Mouse (Mus musculus): ENCODE data around the gene Tmem230.
"Not testable (repeated sequence)": the region's sequence is repeated elsewhere in the genome, so short reads cannot be mapped to it uniquely, and the experiment has no call there.

Tmem230 gene

DNA sequence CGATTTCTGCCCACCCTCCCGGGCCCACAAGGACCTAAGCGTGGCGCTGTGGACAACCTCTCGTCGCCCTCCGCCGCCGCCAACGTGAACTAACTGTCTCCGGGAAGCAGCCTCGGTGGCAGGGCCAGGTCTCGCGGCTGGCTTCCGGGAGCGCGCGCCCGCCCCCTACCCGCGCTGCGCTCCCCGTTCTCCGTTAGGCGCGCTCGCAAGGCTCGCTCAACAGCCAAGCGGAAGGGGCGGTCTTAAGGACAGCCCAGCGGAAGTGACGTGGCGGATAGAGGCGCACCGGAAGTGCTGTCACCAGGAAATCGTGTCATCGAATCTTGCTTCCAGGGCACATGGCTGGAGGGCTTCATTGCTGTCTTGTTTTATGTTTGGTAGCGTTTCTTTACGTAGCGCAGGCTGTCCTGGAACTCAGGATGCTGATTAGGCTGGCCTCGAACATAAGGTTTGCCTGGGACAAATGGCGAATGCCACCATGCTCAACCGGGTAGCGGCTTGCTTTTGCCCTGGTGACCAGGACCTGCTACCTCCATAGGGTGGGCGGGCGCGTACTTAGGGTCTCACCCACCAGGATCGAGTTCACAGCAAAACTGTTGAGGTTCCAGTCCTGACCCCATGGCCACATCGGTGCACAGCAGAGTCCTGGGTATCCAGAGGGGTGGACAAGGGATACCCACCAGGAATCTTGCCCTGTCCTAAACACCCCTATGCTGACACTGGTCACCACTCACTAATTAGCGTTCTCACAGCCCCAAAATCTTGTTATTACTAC is at the start of gene Tmem230:
Gene Tmem230, minus strand, starts transcription at position 269 of the 775 bp plus-strand sequence.
- peak; percentile 96 for DNase-seq (ENCODE audit: low spot score)

GRCm38 (mm10) chr2:132293694-132294450 is 46.3 kb upstream of the Tmem230 start:
- DNase-seq (ENCODE audit: low spot score) = no peak

DNA sequence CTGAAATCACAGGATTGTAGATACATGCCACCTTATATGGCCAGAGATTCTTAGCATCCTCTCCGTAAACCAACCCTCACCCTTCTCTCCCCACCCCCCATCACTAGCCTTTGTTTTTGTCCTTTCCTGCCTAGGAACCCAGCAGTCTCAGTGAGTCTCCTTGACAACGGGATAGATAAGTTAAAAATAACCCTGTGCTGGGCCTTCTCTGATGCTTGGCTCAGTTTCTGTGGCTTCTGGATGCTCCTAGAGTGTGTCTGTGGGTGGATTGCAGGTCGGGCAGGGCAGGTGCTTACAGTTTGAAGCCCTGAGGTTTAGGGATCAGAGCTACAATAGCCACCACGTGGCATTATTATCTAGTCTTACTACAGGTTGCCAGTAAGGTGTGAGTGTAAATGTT is 44.5 kb upstream of the Tmem230 start:
- peak; percentile 52 for DNase-seq (ENCODE audit: low spot score)

- no peak for DNase-seq (ENCODE audit: low spot score)
Measured at GRCm38 (mm10) chr2:132291265-132291664, 43.7 kb upstream of the Tmem230 start.

DNA sequence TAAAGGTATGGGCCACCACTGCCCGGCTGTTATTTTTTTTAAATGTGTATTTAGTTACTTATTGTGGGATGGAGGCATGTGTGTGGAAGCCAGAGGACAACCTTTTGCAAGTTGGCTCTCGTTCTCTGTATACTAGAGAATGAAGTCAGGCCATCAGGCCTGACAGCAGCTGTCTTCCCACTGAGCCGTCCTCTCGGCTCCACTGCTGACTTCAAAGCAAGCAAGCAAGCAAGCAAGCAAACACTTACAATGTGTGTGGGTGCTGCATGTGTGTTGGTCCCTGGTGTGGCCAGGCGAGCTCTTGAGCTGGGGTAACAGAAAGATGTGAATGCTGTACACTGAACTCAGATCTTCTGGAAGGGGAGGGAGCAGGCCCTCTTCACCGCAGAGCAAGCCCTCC is 43.2 kb upstream of the Tmem230 start:
- no peak for DNase-seq (ENCODE audit: low spot score)

DNA sequence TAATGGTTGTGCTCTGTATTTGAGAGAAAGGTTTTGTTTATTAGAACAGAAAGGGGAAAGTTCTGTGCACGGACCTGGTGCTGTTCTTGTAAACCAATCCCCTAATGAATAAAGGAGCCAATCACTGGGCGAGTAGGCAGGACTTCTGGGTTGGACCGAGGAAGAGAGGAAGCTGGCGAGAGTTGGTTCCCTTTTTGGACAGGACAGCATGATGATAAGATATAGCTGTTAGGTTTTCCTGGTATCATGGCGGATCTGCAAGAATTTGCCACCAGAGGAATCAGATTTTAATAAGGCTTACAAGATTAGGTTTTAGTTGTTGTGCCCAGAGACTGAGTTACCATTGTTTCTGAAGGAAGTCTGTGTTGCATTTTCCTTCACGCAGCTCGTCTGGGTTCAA is 41.6 kb upstream of the Tmem230 start:
- not testable (repeated sequence) for DNase-seq (ENCODE audit: low spot score)

- DNase-seq (ENCODE audit: low spot score) = no peak
Measured at GRCm38 (mm10) chr2:132286376-132287076, 38.9 kb upstream of the Tmem230 start.

DNA sequence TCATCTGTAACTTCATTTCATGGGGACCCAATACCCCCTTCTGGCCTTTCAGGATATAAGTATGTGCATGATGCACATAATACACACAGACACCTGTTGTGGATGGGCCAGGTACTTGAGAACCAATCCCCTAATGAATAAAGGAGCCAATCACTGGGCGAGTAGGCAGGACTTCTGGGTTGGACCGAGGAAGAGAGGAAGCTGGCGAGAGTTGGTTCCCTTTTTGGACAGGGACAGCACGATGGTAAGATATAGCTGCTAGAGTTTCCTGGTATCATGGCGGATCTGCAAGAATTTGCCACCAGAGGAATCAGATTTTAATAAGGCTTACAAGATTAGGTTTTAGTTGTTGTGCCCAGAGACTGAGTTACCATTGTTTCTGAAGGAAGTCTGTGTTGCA is 38.1 kb upstream of the Tmem230 start:
- DNase-seq (ENCODE audit: low spot score) = not testable (repeated sequence)

DNA sequence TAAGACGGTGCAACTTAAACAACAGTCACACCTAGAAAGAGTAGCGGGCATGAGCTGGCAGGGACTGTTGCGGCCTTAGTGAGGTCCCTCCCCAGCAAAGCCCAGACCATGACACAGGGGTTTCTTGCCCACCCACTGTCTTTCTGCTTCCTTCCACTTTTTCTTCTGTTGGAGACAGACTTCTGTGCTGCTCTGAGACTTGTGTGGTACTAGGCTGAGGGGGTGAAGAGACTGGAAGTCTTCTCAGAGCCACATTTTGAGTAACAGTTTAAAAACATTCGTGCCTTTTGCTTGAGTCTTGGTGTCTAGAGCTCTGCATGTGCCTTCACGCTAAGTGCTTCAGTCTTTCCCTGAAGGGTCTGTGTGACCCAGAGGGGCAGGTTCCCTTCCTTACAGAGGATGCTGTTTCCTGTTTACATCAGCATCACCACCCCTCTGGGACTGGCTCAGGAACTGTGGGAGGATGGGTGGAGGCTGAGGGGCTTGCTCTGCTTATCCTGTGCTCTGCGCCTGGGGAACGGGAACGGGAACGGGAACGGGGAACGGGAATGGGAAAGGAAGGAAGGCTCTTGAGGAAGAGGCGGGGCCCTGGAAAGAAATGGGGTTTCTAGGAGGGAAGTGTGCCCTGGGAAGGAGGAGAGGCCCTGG is 37.0 kb upstream of the Tmem230 start:
- DNase-seq (ENCODE audit: low spot score) = no peak

DNA sequence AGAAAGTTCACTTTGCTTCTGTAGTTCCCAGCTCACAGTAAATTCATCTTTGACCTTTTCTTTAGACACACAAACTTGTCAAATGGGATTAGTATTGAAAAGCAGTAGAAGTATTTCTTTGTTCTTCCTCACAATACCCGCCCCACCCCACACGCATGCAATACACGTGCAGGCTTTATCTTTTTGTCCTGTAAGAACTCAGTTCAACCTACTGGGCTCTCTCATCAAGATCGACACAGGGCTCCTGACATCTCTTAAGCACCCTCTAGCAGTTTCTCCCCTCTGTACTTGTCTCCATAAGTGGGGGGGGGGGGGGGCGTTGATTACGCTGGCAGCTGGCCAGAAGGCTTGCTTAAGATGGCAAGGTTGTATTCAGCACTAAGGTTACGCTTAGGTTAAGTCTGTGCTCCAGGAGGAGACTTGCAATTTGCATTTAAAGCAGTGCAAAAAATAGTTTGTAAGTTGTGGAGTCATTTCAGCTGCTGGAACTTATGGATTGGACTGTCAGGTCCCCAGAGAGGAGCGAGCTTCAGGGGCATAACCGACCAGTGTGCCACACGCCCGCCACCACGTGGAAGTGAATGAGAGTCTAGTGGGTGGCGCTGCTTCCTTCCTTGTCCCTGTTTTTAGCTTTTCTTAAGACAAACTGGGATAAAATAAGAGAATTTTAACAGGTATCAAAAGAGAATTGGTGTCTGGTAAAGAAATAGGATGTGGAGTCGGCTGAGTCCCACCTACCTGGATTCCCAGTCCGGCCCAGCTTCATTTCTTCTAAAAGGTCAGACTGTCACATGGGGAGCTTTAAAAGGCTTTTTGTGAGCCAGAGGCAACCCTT is 35.8 kb upstream of the Tmem230 start:
- no peak for DNase-seq (ENCODE audit: low spot score)

DNA sequence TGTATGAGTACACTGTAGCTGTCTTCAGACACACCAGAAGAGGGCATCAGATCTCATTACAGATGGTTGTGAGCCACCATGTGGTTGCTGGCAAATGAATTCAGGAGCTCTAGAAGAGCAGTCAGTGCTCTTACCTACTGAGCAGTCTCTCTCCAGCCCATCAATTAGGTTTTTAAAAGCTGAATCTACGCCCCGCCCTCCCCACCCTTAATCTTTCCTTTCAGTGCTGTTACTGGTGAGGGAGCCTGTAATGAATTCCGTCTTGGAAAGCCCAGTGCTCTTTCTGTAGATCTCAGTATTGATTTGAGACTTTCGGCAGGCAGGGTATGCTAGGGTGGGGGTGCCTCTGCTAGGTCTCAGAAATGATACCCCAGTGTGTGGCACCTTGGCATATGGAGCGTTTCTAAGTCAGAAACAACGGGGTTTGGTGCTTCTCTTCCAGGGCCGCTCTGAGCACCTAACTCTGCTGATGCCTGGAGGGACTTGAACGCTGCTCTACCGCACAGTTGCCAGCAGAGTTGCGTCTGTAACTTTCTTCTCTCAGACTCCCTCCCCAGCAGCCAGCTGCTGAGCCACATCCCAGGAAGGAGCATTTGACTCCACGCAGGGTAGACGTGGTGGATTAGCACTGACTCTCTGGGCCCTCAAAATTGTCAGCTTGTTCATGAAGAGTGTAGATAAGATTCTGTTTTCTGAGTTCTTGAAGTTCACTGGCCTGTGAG is 35.0 kb upstream of the Tmem230 start:
- no peak for DNase-seq (ENCODE audit: low spot score)

DNA sequence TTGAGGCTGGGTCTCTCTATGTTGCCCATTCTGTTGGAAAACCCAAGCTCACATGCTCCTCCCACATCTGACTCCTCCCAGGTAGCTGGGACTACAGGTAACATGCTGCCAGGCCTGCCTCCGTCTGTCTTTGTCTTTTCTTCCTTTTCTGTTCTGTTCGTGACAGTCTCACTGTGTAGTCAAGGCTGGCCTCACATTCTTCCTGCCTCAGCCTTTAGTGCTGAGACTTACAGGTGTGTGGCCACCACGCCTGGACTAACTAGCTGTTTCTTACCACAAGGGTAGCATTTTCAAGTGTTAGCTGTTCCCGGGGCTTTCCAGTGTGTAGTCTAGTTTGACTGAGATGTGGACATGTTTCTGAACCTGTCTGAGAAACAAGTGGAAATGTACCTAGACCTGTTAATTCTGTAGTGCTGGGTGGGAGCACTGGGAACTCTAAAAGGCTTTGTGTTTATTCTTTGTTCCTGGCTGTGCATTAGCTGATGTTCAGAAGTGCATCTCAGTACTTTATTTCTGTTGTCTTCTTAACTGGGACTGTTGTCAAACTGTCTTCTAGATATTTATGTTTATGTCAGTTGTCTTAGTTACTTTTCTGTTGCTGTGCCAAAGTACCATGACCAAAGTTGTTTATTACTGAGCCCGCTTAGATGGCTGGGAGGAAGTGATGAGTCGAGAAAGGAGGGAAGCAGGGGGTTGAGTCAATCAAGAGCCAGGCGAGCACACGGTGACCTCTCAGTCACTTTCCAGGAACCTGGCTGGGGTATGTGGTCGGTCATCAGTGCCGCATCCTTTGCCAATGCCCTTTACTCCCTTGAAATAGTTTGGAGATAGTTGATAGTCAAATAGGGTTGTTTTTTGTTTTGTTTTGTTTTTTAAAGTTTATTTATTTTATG is 34.2 kb upstream of the Tmem230 start:
- no peak for DNase-seq (ENCODE audit: low spot score)

- no peak for DNase-seq (ENCODE audit: low spot score)
Measured at GRCm38 (mm10) chr2:132280518-132281120, 33.0 kb upstream of the Tmem230 start.

GRCm38 (mm10) chr2:132279978-132280377 is 32.4 kb upstream of the Tmem230 start:
- DNase-seq (ENCODE audit: low spot score) = no peak

DNA sequence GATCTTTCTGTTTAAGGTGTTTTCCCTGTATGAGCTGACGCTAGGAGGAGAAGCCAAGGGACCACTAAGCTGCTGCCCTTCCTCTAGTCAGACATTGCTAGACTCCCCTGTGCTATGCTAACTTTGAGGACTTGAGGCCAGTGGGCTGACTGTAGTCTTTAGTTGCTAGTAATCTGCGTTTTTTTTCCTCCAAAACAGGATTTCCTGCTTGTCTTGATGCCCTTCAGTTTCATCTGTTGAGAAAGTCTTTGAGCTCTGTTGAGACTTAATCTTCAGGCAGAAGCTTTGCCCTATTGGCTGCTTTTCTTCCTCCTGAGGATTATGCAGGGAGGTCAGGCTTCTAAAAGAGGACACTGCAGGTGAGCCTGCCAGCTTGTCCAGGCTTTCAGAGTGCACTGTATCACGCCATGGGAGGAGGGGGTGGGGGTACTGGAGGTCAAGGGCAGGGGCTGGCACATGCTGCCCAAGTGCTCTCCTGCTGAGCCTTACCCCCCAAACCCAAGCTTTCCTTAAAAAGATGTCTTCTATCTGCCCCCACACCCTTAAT is 31.8 kb upstream of the Tmem230 start:
- no peak for DNase-seq (ENCODE audit: low spot score)

GRCm38 (mm10) chr2:132278273-132278853 is 30.8 kb upstream of the Tmem230 start:
- DNase-seq (ENCODE audit: low spot score) = no peak

DNA sequence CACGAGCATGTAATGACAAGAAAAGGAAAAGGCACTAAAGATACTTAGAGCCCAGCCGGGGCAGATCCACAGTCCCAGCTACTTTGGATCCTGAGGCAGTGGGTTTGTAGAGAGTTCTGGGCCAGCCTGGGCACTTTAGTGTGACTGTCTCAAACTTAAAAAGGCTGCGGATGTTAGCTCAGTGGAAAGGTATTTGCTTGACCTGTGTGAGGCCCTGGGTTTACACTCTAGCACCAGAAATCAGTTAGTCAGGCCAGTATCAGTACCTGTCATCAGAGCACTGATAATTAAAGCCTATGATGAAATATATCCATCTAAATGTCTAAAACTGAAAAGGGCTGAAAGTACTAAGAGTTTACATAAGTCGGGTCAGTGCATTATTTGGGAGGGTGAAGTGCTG is 28.6 kb upstream of the Tmem230 start:
- no peak for DNase-seq (ENCODE audit: low spot score)

- DNase-seq (ENCODE audit: low spot score) = no peak
Measured at GRCm38 (mm10) chr2:132275527-132275926, 27.9 kb upstream of the Tmem230 start.

All from layer of hippocampus, adult 11-12 months (tissue).